Mouse (Mus musculus): Measurements from ENCODE around the gene Plppr3.

- no peak for TF ChIP-seq CTCF (IDR thresholded peaks at IDR 0.05; ENCODE audit: control insufficient read depth, insufficient read depth, insufficient read length)
- TF ChIP-seq USF1 (IDR thresholded peaks at IDR 0.05; ENCODE audit: low read depth), result no peak
- TF ChIP-seq FOSL1 (IDR thresholded peaks at IDR 0.05; ENCODE audit: insufficient read depth, low read length, poor library complexity, severe bottlenecking), result no peak
- TF ChIP-seq MAX (IDR thresholded peaks at IDR 0.05), result no peak
These were observed 12.2 kb upstream of the Plppr3 start for GRCm38 (mm10) chr10:79886611-79887010.

Data from C2C12 (cell line).